Mouse (Mus musculus) midbrain, embryonic 10.5 days (tissue): ENCODE results near the gene Parp16. TPM values are rescaled to one million over a fixed set of nuclear protein-coding genes. Genes with fewer than 3 reads are reported as not detected.
"Not testable (repeated sequence)": the region's sequence is repeated elsewhere in the genome, so short reads cannot be mapped to it uniquely, and the experiment has no call there.

ENCODE experiments used
- DNase-seq: peaks from one replicate; pipeline ENCODE4 v3.0.0-alpha.2; 2017; ENCODE audit warnings: low spot score
- H3K27ac ChIP-seq: fragments of 300-500 bp; sonication (generic); replicated peaks from 2 replicates; pipeline ENCODE4 v1.5.1; 2016; ENCODE audit warnings: mild to moderate bottlenecking
- H3K27me3 ChIP-seq: fragments of 300-500 bp; sonication (generic); 2 replicates; pipeline ENCODE4 v1.6.1; 2016; ENCODE audit warnings: low read depth, mild to moderate bottlenecking; ENCODE audit not compliant: poor library complexity, severe bottlenecking
- H3K36me3 ChIP-seq: fragments of 300-500 bp; sonication (generic); 2 replicates; pipeline ENCODE4 v1.6.1; 2016; ENCODE audit warnings: mild to moderate bottlenecking, moderate library complexity
- H3K4me1 ChIP-seq: fragments of 300-500 bp; sonication (generic); 2 replicates; pipeline ENCODE4 v1.6.1; 2016
- H3K4me3 ChIP-seq: fragments of 300-500 bp; sonication (generic); 2 replicates; pipeline ENCODE4 v1.5.1; 2016; ENCODE audit warnings: mild to moderate bottlenecking, moderate library complexity
- H3K9me3 ChIP-seq: fragments of 300-500 bp; sonication (generic); replicated peaks from 2 replicates; pipeline ENCODE4 v1.6.1; 2016; ENCODE audit warnings: mild to moderate bottlenecking
- WGBS: fragments of 180-500 bp; shearing (Covaris S2); methylation state at CpG from one replicate; pipeline ENCODE4 v1.1.7; 2016; 5-methylcytosine and 5-hydroxymethylcytosine counted together
- polyA plus RNA-seq: library from polyadenylated mRNA; unstranded; fragments of >200 nt; fragmentation: Nextera tagmentation; extraction: Ambion mirVana; gene quantifications from 2 replicates; pipeline ENCODE4 v1.2.1, GENCODE M21; 2016

Parp16 gene
- polyA plus RNA-seq, 1 experiment from 2014 or later = 7.9 TPM

- H3K4me3 ChIP-seq, H3K27ac ChIP-seq, H3K36me3 ChIP-seq, H3K27me3 ChIP-seq, DNase-seq, H3K9me3 ChIP-seq: not testable (repeated sequence)
- WGBS = 57% methylated on average over 3 of the region's 3 CpGs
- H3K4me1 ChIP-seq = peaks cover 19% of the 10 kb centered on the region
Measured at GRCm38 (mm10) chr9:65220398-65220797, 25.2 kb downstream of the Parp16 start.

GRCm38 (mm10) chr9:65223927-65224326 lies 28.8 kb downstream of the Parp16 start:
- Histone ChIP-seq H3K36me3 (no peaks in the 10 kb centered on the region; the same call in 1 of the 2 replicates), H3K27ac (no peak overlapping the region), H3K27me3 (no peaks in the 10 kb centered on the region), H3K4me3 (no peak overlapping the region), H3K4me1 (peaks cover 3% of the 10 kb centered on the region; the same call in 1 of the 2 replicates), H3K9me3 (no peaks in the 10 kb centered on the region)
- DNase-seq = no peak
- 90% methylated on average over 6 of the region's 6 CpGs for WGBS

- no peak overlapping the region for H3K4me3 ChIP-seq
- WGBS = 35% methylated on average over 4 of the region's 4 CpGs
- peaks cover 9% of the 10 kb centered on the region for H3K36me3 ChIP-seq
- H3K9me3 ChIP-seq = no peaks in the 10 kb centered on the region
- H3K27ac ChIP-seq = no peak overlapping the region
- DNase-seq = no peak
- no peaks in the 10 kb centered on the region for H3K27me3 ChIP-seq
- no peaks in the 10 kb centered on the region; the same call in 1 of the 2 replicates for H3K4me1 ChIP-seq
Measured at GRCm38 (mm10) chr9:65225795-65226194, 30.6 kb downstream of the Parp16 start.

DNA sequence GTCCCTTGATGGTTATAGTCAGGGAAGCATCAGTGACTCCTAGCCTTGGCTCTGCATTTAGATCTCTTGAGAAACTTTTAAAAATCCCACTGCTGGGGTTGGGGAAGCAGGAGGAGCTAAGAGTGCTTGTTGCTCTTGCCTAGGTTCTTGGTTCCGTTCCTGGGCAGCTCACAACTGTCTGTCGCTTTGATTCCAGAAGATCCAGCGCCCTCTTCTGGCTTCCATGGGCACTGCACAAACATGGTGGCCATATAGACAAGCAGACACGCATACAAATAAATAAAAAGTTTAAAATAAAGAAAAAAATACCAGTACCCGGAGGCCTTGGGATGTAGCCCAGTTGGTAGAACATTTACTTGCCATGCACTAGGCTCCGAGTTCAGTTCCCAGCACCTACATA lies 35.1 kb downstream of the Parp16 start:
- Histone ChIP-seq H3K4me1 (peaks cover 5% of the 10 kb centered on the region; the same call in 1 of the 2 replicates), H3K27ac (no peak overlapping the region)

GRCm38 (mm10) chr9:65231284-65231683 lies 36.1 kb downstream of the Parp16 start:
- peaks cover 5% of the 10 kb centered on the region; the same call in 1 of the 2 replicates for H3K4me1 ChIP-seq
- 77% methylated on average over 8 of the region's 8 CpGs for WGBS
- peak overlapping the region; percentile 33; the same call in 1 of the 2 replicates for H3K27ac ChIP-seq
- DNase-seq = peak; percentile 23
- no peak overlapping the region for H3K4me3 ChIP-seq
- no peaks in the 10 kb centered on the region for H3K27me3 ChIP-seq
- peaks cover 12% of the 10 kb centered on the region for H3K36me3 ChIP-seq
- H3K9me3 ChIP-seq = no peaks in the 10 kb centered on the region

More for the DNA sequence above, 35.1 kb downstream of the Parp16 start:
- 71% methylated on average over 6 of the region's 6 CpGs for WGBS
- H3K4me3 ChIP-seq = no peak overlapping the region
- H3K9me3 ChIP-seq = no peaks in the 10 kb centered on the region
- DNase-seq = no peak
- no peaks in the 10 kb centered on the region for H3K27me3 ChIP-seq
- H3K36me3 ChIP-seq = peaks cover 12% of the 10 kb centered on the region

DNA sequence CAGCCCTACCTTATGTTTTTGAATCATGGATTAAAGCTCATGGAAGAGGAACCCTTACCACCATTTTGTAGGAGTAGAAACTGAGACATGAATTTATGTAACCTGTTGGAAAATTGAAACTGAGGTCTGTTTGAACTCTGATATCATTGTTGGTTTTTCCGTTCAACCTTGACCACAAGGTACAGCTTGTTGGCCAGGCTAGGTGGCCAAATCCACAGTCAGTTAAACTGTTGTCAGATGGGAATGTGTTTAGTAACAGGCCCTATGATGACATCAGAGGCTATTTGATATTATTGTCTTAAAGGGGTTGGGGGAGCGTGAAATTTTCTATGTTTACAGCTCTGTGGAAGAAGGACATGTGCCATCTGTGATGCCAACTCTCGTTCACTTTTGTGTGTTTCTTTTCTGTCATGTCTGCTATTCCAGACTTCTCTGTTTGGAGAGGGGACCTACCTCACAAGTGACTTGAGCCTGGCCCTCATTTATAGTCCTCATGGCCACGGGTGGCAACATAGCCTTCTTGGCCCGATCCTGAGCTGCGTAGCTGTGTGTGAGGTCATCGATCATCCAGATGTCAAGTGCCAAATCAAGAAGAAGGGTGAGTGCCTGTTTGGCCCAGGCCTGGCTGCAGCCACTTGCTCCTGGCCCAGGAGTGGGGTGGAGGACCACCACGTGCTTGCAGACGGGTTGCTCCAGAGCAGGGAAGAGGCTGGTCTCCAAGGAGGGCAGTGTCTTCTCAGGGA lies 38.3 kb downstream of the Parp16 start:
- WGBS = 93% methylated on average over 9 of the region's 9 CpGs
- Histone ChIP-seq H3K36me3 (peaks cover 12% of the 10 kb centered on the region), H3K9me3 (no peaks in the 10 kb centered on the region), H3K27ac (no peak overlapping the region), H3K4me3 (no peak overlapping the region), H3K4me1 (peaks cover 9% of the 10 kb centered on the region; the same call in 1 of the 2 replicates), H3K27me3 (no peaks in the 10 kb centered on the region)
- no peak for DNase-seq

GRCm38 (mm10) chr9:65234734-65235133 lies 39.6 kb downstream of the Parp16 start:
- Histone ChIP-seq H3K4me3 (no peak overlapping the region), H3K4me1 (peaks cover 9% of the 10 kb centered on the region; the same call in 1 of the 2 replicates), H3K27ac (no peak overlapping the region), H3K36me3 (peaks cover 11% of the 10 kb centered on the region), H3K9me3 (no peaks in the 10 kb centered on the region), H3K27me3 (no peaks in the 10 kb centered on the region)
- no peak for DNase-seq
- WGBS = 86% methylated on average over 3 of the region's 3 CpGs

- Histone ChIP-seq H3K9me3 (no peaks in the 10 kb centered on the region), H3K27me3 (no peaks in the 10 kb centered on the region), H3K36me3 (peaks cover 3% of the 10 kb centered on the region), H3K4me3 (no peak overlapping the region), H3K27ac (no peak overlapping the region), H3K4me1 (peaks cover 16% of the 10 kb centered on the region)
- WGBS = 66% methylated on average over 1 of the region's 1 CpGs
- no peak for DNase-seq
Measured at GRCm38 (mm10) chr9:65235601-65236000, 40.4 kb downstream of the Parp16 start.

DNA sequence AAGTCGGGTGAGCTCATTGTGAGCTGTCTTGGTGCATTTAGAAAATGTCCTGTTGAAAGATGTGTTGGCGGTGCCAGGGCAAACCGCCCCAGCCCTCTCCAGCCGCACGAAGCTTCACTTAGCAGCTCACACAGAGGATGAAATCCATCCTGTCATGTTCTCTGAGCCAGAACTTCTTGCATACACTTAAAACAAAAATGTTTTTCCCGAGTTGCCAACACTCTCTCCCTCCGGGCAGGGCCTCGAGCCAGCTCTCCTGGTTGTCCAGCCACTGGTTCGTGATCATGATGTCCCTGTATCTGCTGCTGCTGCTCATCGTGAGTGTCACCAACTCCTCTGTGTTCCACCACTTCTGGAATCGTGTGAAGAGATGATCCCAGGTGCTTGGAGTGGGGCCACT lies 42.5 kb downstream of the Parp16 start:
- DNase-seq = no peak
- Histone ChIP-seq H3K27ac (0 out of 2 replicates have a peak overlapping the region, but pooled peaks have one; percentile 42), H3K36me3 (peaks cover 3% of the 10 kb centered on the region), H3K4me1 (peaks cover 23% of the 10 kb centered on the region), H3K4me3 (no peak overlapping the region), H3K27me3 (no peaks in the 10 kb centered on the region), H3K9me3 (no peaks in the 10 kb centered on the region)
- WGBS = 86% methylated on average over 11 of the region's 11 CpGs

GRCm38 (mm10) chr9:65238191-65238760 lies 43.1 kb downstream of the Parp16 start:
- Histone ChIP-seq H3K4me1 (peaks cover 30% of the 10 kb centered on the region), H3K27me3 (no peaks in the 10 kb centered on the region), H3K4me3 (no peak overlapping the region), H3K9me3 (no peaks in the 10 kb centered on the region), H3K36me3 (peaks cover 3% of the 10 kb centered on the region), H3K27ac (peak overlapping the region; percentile 42; the same call in 1 of the 2 replicates)
- DNase-seq = no peak
- 83% methylated on average over 13 of the region's 13 CpGs for WGBS

GRCm38 (mm10) chr9:65239176-65239575 lies 44.0 kb downstream of the Parp16 start:
- DNase-seq = no peak
- Histone ChIP-seq H3K9me3 (no peaks in the 10 kb centered on the region), H3K27me3 (no peaks in the 10 kb centered on the region), H3K4me3 (no peak overlapping the region), H3K27ac (no peak overlapping the region), H3K36me3 (peaks cover 3% of the 10 kb centered on the region), H3K4me1 (peaks cover 39% of the 10 kb centered on the region)
- WGBS = 95% methylated on average over 4 of the region's 4 CpGs

DNA sequence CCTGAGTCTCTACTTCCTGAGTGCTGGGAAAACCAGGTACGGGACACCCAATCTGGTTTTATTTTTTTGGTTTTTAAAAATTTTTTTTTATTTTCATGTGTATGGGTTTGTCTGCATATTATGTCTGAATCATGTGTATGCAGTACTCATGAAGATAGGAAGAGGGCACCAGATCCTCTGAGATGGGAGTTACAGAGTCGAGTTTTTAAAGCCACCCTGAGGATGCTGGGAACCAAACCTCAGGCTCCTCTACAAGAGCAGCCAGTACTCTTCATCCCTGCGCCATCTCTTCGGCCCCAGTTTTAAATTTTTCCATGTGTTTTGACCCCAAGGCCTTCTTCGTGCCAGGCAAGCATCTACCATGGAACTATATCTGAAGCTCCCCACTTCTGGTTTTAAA lies 44.6 kb downstream of the Parp16 start:
- H3K9me3 ChIP-seq = no peaks in the 10 kb centered on the region
- no peak overlapping the region for H3K27ac ChIP-seq
- peaks cover under 1% of the 10 kb centered on the region for H3K36me3 ChIP-seq
- H3K4me1 ChIP-seq = peaks cover 43% of the 10 kb centered on the region
- no peak for DNase-seq
- H3K27me3 ChIP-seq = no peaks in the 10 kb centered on the region
- 94% methylated on average over 5 of the region's 5 CpGs for WGBS
- H3K4me3 ChIP-seq = no peak overlapping the region

GRCm38 (mm10) chr9:65240587-65240986 lies 45.4 kb downstream of the Parp16 start:
- 85% methylated on average over 3 of the region's 3 CpGs for WGBS
- DNase-seq = no peak
- Histone ChIP-seq H3K9me3 (no peaks in the 10 kb centered on the region), H3K4me3 (no peak overlapping the region), H3K36me3 (no peaks in the 10 kb centered on the region), H3K4me1 (peaks cover 43% of the 10 kb centered on the region), H3K27me3 (no peaks in the 10 kb centered on the region), H3K27ac (peak overlapping the region; percentile 35)
